Mouse (Mus musculus) MEL (cell line): ENCODE measurements around the gene Lactbl1. TPM values are rescaled to one million over a fixed set of nuclear protein-coding genes. Genes with fewer than 3 reads are reported as not detected.

ENCODE experiments used
- DNase-seq: peaks from one replicate; pipeline ENCODE4 v3.0.0; 2011; ENCODE audit warnings: low read depth, low spot score
- H3K27ac ChIP-seq: 2 replicates; pipeline ENCODE4 v1.5.1; 2012; ENCODE audit warnings: low read depth, mild to moderate bottlenecking, control low read depth, low read length, moderate library complexity; ENCODE audit not compliant: control insufficient read depth
- H3K27me3 ChIP-seq, 2 experiments: fragments of 150-350 bp in 1 of 2; sonication (generic) in 1 of 2; 2 replicates each; pipeline ENCODE4 v1.6.1; 2012; ENCODE audit warnings: low read length in 2 of 2, mild to moderate bottlenecking in 2 of 2, improper control_type of control experiment in 1 of 2, moderate library complexity in 1 of 2; ENCODE audit not compliant: insufficient read depth in 2 of 2, control insufficient read depth in 1 of 2
- H3K36me3 ChIP-seq, 2 experiments: 2 replicates each; pipeline ENCODE4 v1.6.1; 2012 to 2014; ENCODE audit warnings: low read length in 2 of 2, improper control_type of control experiment in 1 of 2, inconsistent platforms in 1 of 2, mild to moderate bottlenecking in 1 of 2; ENCODE audit not compliant: insufficient read depth in 2 of 2, control insufficient read depth in 1 of 2
- H3K4me1 ChIP-seq, 2 experiments: fragments of 150-350 bp in 1 of 2; sonication (generic) in 1 of 2; 2 replicates each; pipeline ENCODE4 v1.6.1; 2012; ENCODE audit warnings: low read length in 2 of 2, improper control_type of control experiment in 1 of 2, mild to moderate bottlenecking in 1 of 2; ENCODE audit not compliant: insufficient read depth in 2 of 2, control insufficient read depth in 1 of 2
- H3K4me3 ChIP-seq, 2 experiments: fragments of 150-350 bp in 1 of 2; sonication (generic) in 1 of 2; 2 replicates each; pipeline ENCODE4 v1.5.1; 2012; ENCODE audit warnings: low read depth in 2 of 2, low read length in 2 of 2, mild to moderate bottlenecking in 2 of 2, moderate library complexity in 2 of 2, control low read depth in 1 of 2, improper control_type of control experiment in 1 of 2; ENCODE audit not compliant: control insufficient read depth in 1 of 2, insufficient read depth in 1 of 2
- H3K79me2 ChIP-seq: 2 replicates; pipeline ENCODE4 v1.6.1; 2012; ENCODE audit warnings: mild to moderate bottlenecking, low read length, moderate library complexity; ENCODE audit not compliant: control insufficient read depth, poor library complexity, insufficient read depth
- H3K9ac ChIP-seq: 2 replicates; pipeline ENCODE4 v1.6.1; 2012; ENCODE audit warnings: low read depth, mild to moderate bottlenecking, control low read depth, low read length, moderate library complexity; ENCODE audit not compliant: control insufficient read depth, poor library complexity, severe bottlenecking
- H3K9me3 ChIP-seq: fragments of 150-350 bp; sonication (generic); replicated peaks from 2 replicates; pipeline ENCODE4 v1.6.1; 2012; ENCODE audit warnings: mild to moderate bottlenecking, low read length, improper control_type of control experiment, moderate library complexity; ENCODE audit not compliant: insufficient read depth
- BHLHE40 ChIP-seq: IDR thresholded peaks from 2 replicates; pipeline ENCODE4 v1.6.1; 2012; ENCODE audit warnings: low read depth, mild to moderate bottlenecking, inconsistent platforms, low read length, improper control_type of control experiment, borderline replicate concordance
- CHD1 ChIP-seq: IDR thresholded peaks from 2 replicates; pipeline ENCODE4 v1.6.1; 2012; ENCODE audit warnings: low read depth, mild to moderate bottlenecking, inconsistent platforms, low read length, improper control_type of control experiment
- CTCF ChIP-seq, 3 experiments: IDR thresholded peaks in 2 of 3; conservative IDR thresholded peaks in 1 of 3; 2 replicates each; pipeline ENCODE4 v1.5.1; 2011 to 2012; ENCODE audit warnings: low read length in 3 of 3, low read depth in 2 of 3, mild to moderate bottlenecking in 2 of 3, improper control_type of control experiment in 1 of 3, inconsistent platforms in 1 of 3, mixed read lengths in 1 of 3, moderate library complexity in 1 of 3; ENCODE audit not compliant: control insufficient read depth in 1 of 3, insufficient read depth in 1 of 3, poor library complexity in 1 of 3, severe bottlenecking in 1 of 3
- E2F4 ChIP-seq: IDR thresholded peaks from 2 replicates; pipeline ENCODE4 v1.6.1; 2011; ENCODE audit warnings: low read depth, low read length, improper control_type of control experiment, borderline replicate concordance
- ELF1 ChIP-seq: IDR thresholded peaks from 2 replicates; pipeline ENCODE4 v1.6.1; 2014; ENCODE audit warnings: low read depth, mild to moderate bottlenecking, inconsistent platforms, low read length, improper control_type of control experiment, moderate library complexity
- EP300 ChIP-seq, 2 experiments: IDR thresholded peaks; 2 replicates each; pipeline ENCODE4 v1.6.1; 2011; ENCODE audit warnings: improper control_type of control experiment in 2 of 2, low read length in 2 of 2, low read depth in 1 of 2, mild to moderate bottlenecking in 1 of 2
- GABPA ChIP-seq: IDR thresholded peaks from 2 replicates; pipeline ENCODE4 v1.6.1; 2012; ENCODE audit warnings: low read depth, mild to moderate bottlenecking, inconsistent platforms, low read length, improper control_type of control experiment, moderate library complexity
- JUND ChIP-seq: IDR thresholded peaks from 2 replicates; pipeline ENCODE4 v1.6.1; 2011; ENCODE audit warnings: low read depth, mild to moderate bottlenecking, improper control_type of control experiment, low read length
- MAFK ChIP-seq: IDR thresholded peaks from 2 replicates; pipeline ENCODE4 v1.6.1; 2011; ENCODE audit warnings: low read depth, mild to moderate bottlenecking, low read length, improper control_type of control experiment, borderline replicate concordance
- MAX ChIP-seq: IDR thresholded peaks from 2 replicates; pipeline ENCODE4 v1.6.1; 2011; ENCODE audit warnings: low read length, improper control_type of control experiment
- MAZ ChIP-seq: IDR thresholded peaks from 2 replicates; pipeline ENCODE4 v1.6.1; 2012; ENCODE audit warnings: low read depth, mild to moderate bottlenecking, inconsistent platforms, low read length, improper control_type of control experiment
- MEF2A ChIP-seq: IDR thresholded peaks from 2 replicates; pipeline ENCODE4 v1.6.1; 2014; ENCODE audit warnings: low read depth, mild to moderate bottlenecking, inconsistent platforms, low read length, improper control_type of control experiment; ENCODE audit not compliant: poor library complexity, insufficient replicate concordance, severe bottlenecking; ENCODE audit errors: extremely low read depth
- MXI1 ChIP-seq: IDR thresholded peaks from 2 replicates; pipeline ENCODE4 v1.6.1; 2011; ENCODE audit warnings: mild to moderate bottlenecking, low read depth, low read length, improper control_type of control experiment
- MYB ChIP-seq: IDR thresholded peaks from 2 replicates; pipeline ENCODE4 v1.6.1; 2011; ENCODE audit warnings: mild to moderate bottlenecking, low read depth, low read length, improper control_type of control experiment
- NRF1 ChIP-seq: IDR thresholded peaks from 2 replicates; pipeline ENCODE4 v1.6.1; 2014; ENCODE audit warnings: low read depth, mild to moderate bottlenecking, inconsistent platforms, low read length, improper control_type of control experiment, moderate library complexity; ENCODE audit not compliant: poor library complexity, insufficient read depth, severe bottlenecking
- POLR2A ChIP-seq, 2 experiments: IDR thresholded peaks; 2 replicates each; pipeline ENCODE4 v1.6.1; 2011 to 2012; ENCODE audit warnings: low read length in 2 of 2, mild to moderate bottlenecking in 2 of 2, control low read depth in 1 of 2, improper control_type of control experiment in 1 of 2, low read depth in 1 of 2, moderate library complexity in 1 of 2; ENCODE audit not compliant: control insufficient read depth in 1 of 2, insufficient read depth in 1 of 2, poor library complexity in 1 of 2
- POLR2AphosphoS5 ChIP-seq: IDR thresholded peaks from 2 replicates; pipeline ENCODE4 v1.6.1; 2012; ENCODE audit warnings: low read depth, borderline replicate concordance, mild to moderate bottlenecking, inconsistent platforms, low read length, moderate library complexity, mixed read lengths
- RCOR1 ChIP-seq: IDR thresholded peaks from 2 replicates; pipeline ENCODE4 v1.6.1; 2012; ENCODE audit warnings: low read depth, mild to moderate bottlenecking, inconsistent platforms, low read length, improper control_type of control experiment
- SIN3A ChIP-seq: IDR thresholded peaks from 2 replicates; pipeline ENCODE4 v1.6.1; 2012; ENCODE audit warnings: low read length, improper control_type of control experiment, inconsistent platforms
- SMC3 ChIP-seq: IDR thresholded peaks from 2 replicates; pipeline ENCODE4 v1.6.1; 2011; ENCODE audit warnings: low read depth, low read length, improper control_type of control experiment
- TBP ChIP-seq: IDR thresholded peaks from 2 replicates; pipeline ENCODE4 v1.8.0; 2011; ENCODE audit warnings: low read depth, low read length, improper control_type of control experiment
- TCF12 ChIP-seq: IDR thresholded peaks from 2 replicates; pipeline ENCODE4 v1.6.1; 2014; ENCODE audit warnings: low read depth, mild to moderate bottlenecking, inconsistent platforms, low read length, improper control_type of control experiment, moderate library complexity
- UBTF ChIP-seq: IDR thresholded peaks from 2 replicates; pipeline ENCODE4 v1.6.1; 2012; ENCODE audit warnings: low read depth, mild to moderate bottlenecking, inconsistent platforms, low read length, improper control_type of control experiment, moderate library complexity, borderline replicate concordance; ENCODE audit not compliant: insufficient read depth
- USF1 ChIP-seq: IDR thresholded peaks from 2 replicates; pipeline ENCODE4 v1.6.1; 2014; ENCODE audit warnings: low read depth, mild to moderate bottlenecking, inconsistent platforms, low read length, improper control_type of control experiment, moderate library complexity
- USF2 ChIP-seq, 2 experiments: IDR thresholded peaks; 2 replicates each; pipeline ENCODE4 v1.6.1; 2011 to 2012; ENCODE audit warnings: improper control_type of control experiment in 2 of 2, low read length in 2 of 2, borderline replicate concordance in 1 of 2, inconsistent platforms in 1 of 2, low read depth in 1 of 2, mild to moderate bottlenecking in 1 of 2; ENCODE audit not compliant: insufficient read depth in 1 of 2
- ZC3H11A ChIP-seq: IDR thresholded peaks from 2 replicates; pipeline ENCODE4 v1.6.1; 2012; ENCODE audit warnings: low read depth, mild to moderate bottlenecking, inconsistent platforms, low read length, improper control_type of control experiment
- ZKSCAN1 ChIP-seq: IDR thresholded peaks from 2 replicates; pipeline ENCODE4 v1.6.1; 2012; ENCODE audit warnings: low read depth, mild to moderate bottlenecking, inconsistent platforms, low read length, improper control_type of control experiment, moderate library complexity
- ZMIZ1 ChIP-seq: IDR thresholded peaks from 2 replicates; pipeline ENCODE4 v1.6.1; 2012; ENCODE audit warnings: low read depth, mild to moderate bottlenecking, inconsistent platforms, low read length, improper control_type of control experiment, moderate library complexity
- ZNF384 ChIP-seq: IDR thresholded peaks from 2 replicates; pipeline ENCODE4 v1.6.1; 2012; ENCODE audit warnings: low read depth, mild to moderate bottlenecking, inconsistent platforms, low read length, improper control_type of control experiment
- polyA plus RNA-seq, 2 experiments: library from polyadenylated mRNA; stranded (reverse) in 1 of 2; unstranded in 1 of 2; fragments of >175 nt in 1 of 2; fragments of >200 nt in 1 of 2; gene quantifications; 2 replicates each; pipeline versions ENCODE4 v1.2.1 to v1.2.4; 2012; ENCODE audit warnings: low replicate concordance in 2 of 2, low read depth in 1 of 2; ENCODE audit not compliant: insufficient read length in 2 of 2, insufficient read depth in 1 of 2, missing spikeins in 1 of 2
- total RNA-seq: library from RNA; depleted of rRNA; stranded (reverse); fragments of 300-350 nt; gene quantifications from 2 replicates; pipeline ENCODE4 v1.2.3, GENCODE M21; 2012

Gene Lactbl1
- total and polyA plus RNA-seq, 3 experiments = not detected

- Histone ChIP-seq H3K27me3 (no peaks in the 10 kb centered on the region), H3K9ac (no peak overlapping the region), H3K4me1 (peaks cover 4 to 11% of the 10 kb centered on the region in 2 experiments), H3K79me2 (peaks cover 49% of the 10 kb centered on the region), H3K36me3 (peaks cover 0 to 16% of the 10 kb centered on the region in 2 experiments; a peak in 2 of 4 replicates), H3K4me3 (no peak overlapping the region), H3K27ac (no peak overlapping the region), H3K9me3 (no peaks in the 10 kb centered on the region)
- TF ChIP-seq EP300 (IDR thresholded peaks at IDR 0.05; ENCODE audit: low read depth in 1 of 2, low read length in 2 of 2) = no peak
- TF ChIP-seq ELF1 = no peak
- TF ChIP-seq GABPA = no peak
- no peak for TF ChIP-seq JUND
- no peak for TF ChIP-seq MAZ
- no peak for TF ChIP-seq MYB
- TF ChIP-seq E2F4 = no peak
- TF ChIP-seq RCOR1 = no peak
- TF ChIP-seq USF2 (IDR thresholded peaks at IDR 0.05; ENCODE audit: borderline replicate concordance in 1 of 2, insufficient read depth in 1 of 2, low read depth in 1 of 2, low read length in 2 of 2) = no peak
- TF ChIP-seq CHD1 = no peak
- TF ChIP-seq ZMIZ1 = no peak
- no peak for TF ChIP-seq ZC3H11A
- TF ChIP-seq SIN3A = no peak
- no peak for DNase-seq
Measured at GRCm38 (mm10) chr4:136600536-136600935, 21.9 kb upstream of the Lactbl1 start.

- Histone ChIP-seq H3K4me3 (peak overlapping the region; percentile 73 to 100), H3K27me3 (no peaks in the 10 kb centered on the region), H3K4me1 (peaks cover 4 to 11% of the 10 kb centered on the region in 2 experiments), H3K9ac (peak overlapping the region; percentile 89), H3K27ac (peak overlapping the region; percentile 5; the same call in 1 of the 2 replicates), H3K36me3 (peaks cover 0 to 16% of the 10 kb centered on the region in 2 experiments; a peak in 2 of 4 replicates), H3K9me3 (no peaks in the 10 kb centered on the region), H3K79me2 (peaks cover 44% of the 10 kb centered on the region)
- peak; percentile 74 for DNase-seq
- TF ChIP-seq MEF2A = no peak
- no peak for TF ChIP-seq SMC3
- TF ChIP-seq POLR2AphosphoS5 = no peak
- no peak for TF ChIP-seq MAZ
- TF ChIP-seq EP300 (IDR thresholded peaks at IDR 0.05; ENCODE audit: low read depth in 1 of 2, low read length in 2 of 2) = peak in 1 of 2 experiments; percentile 50; a peak in 2 of 4 replicates
- TF ChIP-seq UBTF = no peak
- TF ChIP-seq E2F4 = no peak
- peak; percentile 69 for TF ChIP-seq TCF12
- TF ChIP-seq RCOR1 = peak; percentile 58
- TF ChIP-seq JUND = no peak
- no peak for TF ChIP-seq GABPA
- no peak for TF ChIP-seq POLR2A (IDR thresholded peaks at IDR 0.05; ENCODE audit: control insufficient read depth in 1 of 2, insufficient read depth in 1 of 2, low read depth in 1 of 2, low read length in 2 of 2, poor library complexity in 1 of 2)
- TF ChIP-seq BHLHE40 = no peak
- TF ChIP-seq MYB = no peak
- TF ChIP-seq ZNF384 = no peak
- TF ChIP-seq MXI1 = peak; percentile 43; the same call in 1 of the 2 replicates
- no peak for TF ChIP-seq MAFK
- peak; percentile 77 for TF ChIP-seq SIN3A
- no peak for TF ChIP-seq CTCF (IDR thresholded peaks at IDR 0.05 in 2 of 3, conservative IDR thresholded peaks at IDR 0.05 in 1 of 3; ENCODE audit: control insufficient read depth in 1 of 3, insufficient read depth in 1 of 3, low read depth in 2 of 3, low read length in 3 of 3, poor library complexity in 1 of 3, severe bottlenecking in 1 of 3)
- no peak for TF ChIP-seq NRF1
- no peak for TF ChIP-seq ZC3H11A
- no peak; the same call in 1 of the 2 replicates for TF ChIP-seq MAX
- TF ChIP-seq ZKSCAN1 = no peak
- TF ChIP-seq USF1 = no peak
- TF ChIP-seq ZMIZ1 = no peak
- TF ChIP-seq TBP = peak; percentile 46; the same call in 1 of the 2 replicates
Measured at GRCm38 (mm10) chr4:136601476-136601875, 20.9 kb upstream of the Lactbl1 start.
